Mouse (Mus musculus) neural tube, embryonic 13.5 days (tissue): ENCODE results near the gene Rsbn1l. TPM values are rescaled to one million over a fixed set of nuclear protein-coding genes. Genes with fewer than 3 reads are reported as not detected.
A peak's percentile ranks its signal among the peaks of the same experiment; 100 is the strongest.

Experiments
- ATAC-seq: fragments of 200-750 bp; cut with Nextera tagmentation; 2 replicates; pipeline ENCODE4 v1.8.0; 2017; ENCODE audit warnings: low read depth, mild to moderate bottlenecking, moderate TSS enrichment, moderate library complexity
- H3K27ac ChIP-seq: fragments of 300-500 bp; sonication (generic); replicated peaks from 2 replicates; pipeline ENCODE4 v1.5.1; 2015; ENCODE audit warnings: moderate library complexity, mild to moderate bottlenecking, inconsistent platforms
- H3K27me3 ChIP-seq: fragments of 300-500 bp; sonication (generic); 2 replicates; pipeline ENCODE4 v1.6.1; 2015; ENCODE audit warnings: mild to moderate bottlenecking, inconsistent platforms
- H3K36me3 ChIP-seq: fragments of 300-500 bp; sonication (generic); 2 replicates; pipeline ENCODE4 v1.6.1; 2015; ENCODE audit warnings: mild to moderate bottlenecking, inconsistent platforms
- H3K4me1 ChIP-seq: fragments of 300-500 bp; sonication (generic); replicated peaks from 2 replicates; pipeline ENCODE4 v1.6.1; 2015; ENCODE audit warnings: inconsistent platforms
- H3K4me2 ChIP-seq: fragments of 300-500 bp; sonication (generic); 2 replicates; pipeline ENCODE4 v1.6.1; 2015; ENCODE audit warnings: inconsistent platforms, mild to moderate bottlenecking, moderate library complexity
- H3K4me3 ChIP-seq: fragments of 300-500 bp; sonication (generic); 2 replicates; pipeline ENCODE4 v1.5.1; 2015; ENCODE audit warnings: mild to moderate bottlenecking, inconsistent platforms
- H3K9ac ChIP-seq: fragments of 300-500 bp; sonication (generic); 2 replicates; pipeline ENCODE4 v1.6.1; 2015; ENCODE audit warnings: moderate library complexity, mild to moderate bottlenecking, inconsistent platforms
- H3K9me3 ChIP-seq: fragments of 300-500 bp; sonication (generic); 2 replicates; pipeline ENCODE4 v1.6.1; 2016; ENCODE audit warnings: inconsistent platforms
- WGBS: fragments of 180-500 bp; shearing (Covaris S2); methylation state at CpG from one replicate; pipeline ENCODE4 v1.1.7; 2015; 5-methylcytosine and 5-hydroxymethylcytosine counted together
- polyA plus RNA-seq: library from polyadenylated mRNA; unstranded; fragments of >200 nt; fragmentation: Nextera tagmentation; extraction: Ambion mirVana; gene quantifications from 2 replicates; pipeline ENCODE4 v1.2.1, GENCODE M21; 2015

The Rsbn1l gene
- polyA plus RNA-seq, 1 experiment from 2014 or later = 6.2 TPM

DNA sequence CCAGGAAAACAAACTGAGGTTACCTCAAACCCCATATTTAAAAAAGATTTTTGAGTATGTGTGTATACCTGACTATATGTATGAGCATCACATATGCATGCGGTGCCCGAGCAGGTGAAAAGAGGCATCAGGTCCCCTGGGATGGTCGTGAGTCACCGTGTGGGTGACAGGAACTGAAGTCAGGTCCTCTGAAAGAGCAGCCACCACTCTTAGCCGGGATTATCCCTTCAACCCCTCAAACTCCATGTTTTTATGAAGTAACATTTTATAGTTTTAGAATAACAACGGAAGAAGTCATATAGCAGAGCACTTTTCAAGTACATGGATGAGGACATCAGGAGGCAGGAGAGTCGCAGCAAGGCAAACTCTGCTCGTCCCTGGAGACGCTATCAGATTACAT is 12.3 kb upstream of the Rsbn1l start:
- H3K9me3 ChIP-seq = no peaks in the 10 kb centered on the region
- no peak overlapping the region for H3K9ac ChIP-seq
- 71% methylated on average over 9 of the region's 9 CpGs for WGBS
- no peaks in the 10 kb centered on the region for H3K27me3 ChIP-seq
- no peak overlapping the region for H3K27ac ChIP-seq
- H3K4me2 ChIP-seq = no peak overlapping the region
- H3K4me1 ChIP-seq = 0 out of 2 replicates have a peak, but pooled peaks cover 6% of the 10 kb centered on the region
- ATAC-seq = no peak
- H3K4me3 ChIP-seq = no peak overlapping the region
- H3K36me3 ChIP-seq = no peaks in the 10 kb centered on the region

DNA sequence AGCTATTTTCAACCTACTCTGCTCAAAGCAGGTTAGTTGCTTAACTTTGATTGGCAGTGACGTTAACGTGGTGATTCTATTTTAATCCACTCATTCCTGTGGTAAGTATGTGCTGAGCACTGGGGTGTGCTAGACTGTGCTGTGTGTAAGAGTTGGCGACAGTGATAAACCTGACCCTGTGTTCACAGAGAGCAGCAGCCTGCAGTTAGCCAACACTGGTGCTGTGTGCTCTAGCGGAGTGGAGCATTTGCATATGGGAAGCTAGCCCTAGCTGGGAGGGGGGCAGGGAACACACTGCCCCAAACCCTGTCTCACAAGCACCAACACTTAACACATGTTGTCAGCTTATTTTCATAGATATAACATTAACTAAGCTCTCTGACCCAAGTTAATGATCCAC is 11.7 kb upstream of the Rsbn1l start:
- H3K9ac ChIP-seq = no peak overlapping the region
- H3K27me3 ChIP-seq = no peaks in the 10 kb centered on the region
- H3K4me1 ChIP-seq = 0 out of 2 replicates have a peak, but pooled peaks cover 6% of the 10 kb centered on the region
- H3K36me3 ChIP-seq = no peaks in the 10 kb centered on the region
- 54% methylated on average over 4 of the region's 4 CpGs for WGBS
- H3K4me3 ChIP-seq = no peak overlapping the region
- H3K4me2 ChIP-seq = no peak overlapping the region
- H3K27ac ChIP-seq = 0 out of 2 replicates have a peak overlapping the region, but pooled peaks have one; percentile 6
- H3K9me3 ChIP-seq = no peaks in the 10 kb centered on the region
- peak; percentile 78 for ATAC-seq

DNA sequence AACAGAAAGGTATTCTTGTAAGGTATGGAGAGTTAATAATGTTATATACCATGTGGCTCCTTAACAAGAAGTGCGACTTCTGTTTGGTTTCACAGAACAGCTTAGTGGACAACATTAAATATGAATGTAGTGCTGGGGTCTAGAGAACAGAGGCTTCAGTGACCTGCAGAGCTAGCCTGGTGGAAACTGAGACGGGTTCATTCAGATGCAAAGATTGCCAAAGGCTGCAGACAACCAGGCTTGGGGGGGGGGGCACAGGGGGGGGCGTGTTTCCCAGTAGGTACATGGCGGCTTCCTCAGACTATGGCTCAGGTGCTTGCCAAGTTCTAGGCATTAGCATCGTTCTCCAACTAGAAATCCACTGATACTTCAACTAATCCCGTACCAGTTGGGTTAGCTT is 8.2 kb upstream of the Rsbn1l start:
- H3K4me2 ChIP-seq = no peak overlapping the region
- H3K27me3 ChIP-seq = no peaks in the 10 kb centered on the region
- no peak overlapping the region for H3K27ac ChIP-seq
- no peak overlapping the region for H3K4me3 ChIP-seq
- H3K4me1 ChIP-seq = 0 out of 2 replicates have a peak, but pooled peaks cover 6% of the 10 kb centered on the region
- no peak for ATAC-seq
- H3K9ac ChIP-seq = no peak overlapping the region
- H3K9me3 ChIP-seq = no peaks in the 10 kb centered on the region
- no peaks in the 10 kb centered on the region for H3K36me3 ChIP-seq
- WGBS = 72% methylated on average over 6 of the region's 6 CpGs

DNA sequence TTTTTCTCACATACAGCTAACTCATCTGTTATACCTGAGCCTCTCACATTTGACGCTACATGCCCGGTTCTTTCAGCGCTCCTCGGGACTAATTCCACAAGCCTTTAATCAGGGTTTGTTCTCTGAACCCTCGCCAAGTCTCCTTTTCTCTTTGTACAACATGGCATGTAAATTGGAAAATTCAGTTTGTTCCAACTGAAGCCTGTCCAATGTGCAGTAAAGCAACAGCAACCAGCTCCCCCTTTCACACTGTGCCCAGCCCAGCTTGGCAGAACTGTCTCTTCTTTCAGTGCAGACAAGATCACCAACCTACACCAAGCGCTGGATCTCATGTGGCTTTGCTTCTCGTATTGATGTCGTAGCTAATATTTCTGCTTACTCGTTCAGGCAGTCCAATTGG is 7.1 kb upstream of the Rsbn1l start:
- no peak for ATAC-seq
- Histone ChIP-seq H3K4me2 (no peak overlapping the region), H3K27me3 (no peaks in the 10 kb centered on the region), H3K27ac (no peak overlapping the region), H3K36me3 (no peaks in the 10 kb centered on the region), H3K9me3 (no peaks in the 10 kb centered on the region), H3K4me3 (no peak overlapping the region), H3K9ac (no peak overlapping the region), H3K4me1 (no peaks in the 10 kb centered on the region)
- WGBS = 83% methylated on average over 9 of the region's 9 CpGs

DNA sequence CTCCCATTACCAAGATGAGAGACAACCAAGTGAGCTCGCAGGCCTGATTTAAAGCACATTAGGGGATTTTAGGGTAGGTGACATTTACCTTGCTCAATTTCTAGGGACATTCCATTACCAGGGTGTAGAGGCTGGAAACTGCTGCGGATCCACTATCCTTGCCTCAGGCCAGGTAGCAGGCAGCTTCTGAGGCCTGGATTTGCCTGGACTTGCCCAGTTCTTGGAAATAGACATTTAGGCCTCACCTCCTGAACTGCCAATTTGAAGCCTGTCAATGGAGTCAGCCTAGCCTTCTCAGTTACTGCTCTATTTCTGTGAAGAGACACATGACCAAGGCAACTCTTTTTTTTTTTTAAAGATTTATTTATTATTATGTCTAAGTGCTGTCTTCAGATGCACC is 4.7 kb upstream of the Rsbn1l start:
- Histone ChIP-seq H3K27ac (no peak overlapping the region), H3K36me3 (peaks cover 5% of the 10 kb centered on the region; the same call in 1 of the 2 replicates), H3K4me3 (no peak overlapping the region), H3K9me3 (no peaks in the 10 kb centered on the region; the same call in 1 of the 2 replicates), H3K4me2 (no peak overlapping the region), H3K4me1 (no peaks in the 10 kb centered on the region), H3K9ac (no peak overlapping the region), H3K27me3 (no peaks in the 10 kb centered on the region)
- 89% methylated on average over 2 of the region's 2 CpGs for WGBS
- no peak for ATAC-seq

DNA sequence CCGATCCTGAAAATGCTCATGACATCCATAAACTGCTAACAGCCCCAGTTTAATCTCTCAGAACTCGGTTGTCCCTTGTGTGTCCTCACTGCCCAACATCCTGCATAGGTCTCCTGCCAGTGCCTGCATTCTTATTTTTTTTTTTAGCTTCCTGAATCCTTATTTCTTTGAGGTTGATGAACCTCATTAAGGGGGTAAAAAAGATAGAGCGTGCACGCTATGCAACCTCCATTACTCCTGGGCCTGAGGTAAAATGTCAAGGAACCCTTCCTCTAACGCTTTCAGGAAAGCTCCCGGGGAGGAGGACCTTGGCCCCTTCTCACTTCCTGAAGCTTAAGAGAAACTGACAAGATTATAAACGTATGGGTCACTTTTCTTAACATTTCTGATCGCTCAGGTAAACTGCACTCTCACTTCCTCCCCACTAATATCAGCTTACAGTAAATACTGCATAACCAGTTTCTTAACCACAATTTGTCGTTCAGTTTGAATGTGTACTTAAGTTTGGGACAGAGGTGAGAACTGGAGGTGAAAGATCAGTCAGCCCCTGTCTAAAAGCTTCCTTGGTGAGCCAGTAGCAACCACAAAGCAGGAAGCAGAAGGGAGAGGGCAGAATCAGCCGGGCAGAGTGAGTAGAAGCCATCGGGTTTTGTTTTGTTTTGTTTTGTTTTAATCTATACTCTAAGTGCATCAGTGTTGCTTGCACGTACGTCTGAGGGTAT is 923 bp downstream of the Rsbn1l start:
- H3K4me3 ChIP-seq = no peak overlapping the region
- H3K4me1 ChIP-seq = peaks cover 13% of the 10 kb centered on the region
- H3K4me2 ChIP-seq = no peak overlapping the region
- no peaks in the 10 kb centered on the region; the same call in 1 of the 2 replicates for H3K9me3 ChIP-seq
- no peaks in the 10 kb centered on the region for H3K27me3 ChIP-seq
- peaks cover 5% of the 10 kb centered on the region; the same call in 1 of the 2 replicates for H3K36me3 ChIP-seq
- H3K27ac ChIP-seq = no peak overlapping the region
- ATAC-seq = no peak
- 69% methylated on average over 13 of the region's 13 CpGs for WGBS
- no peak overlapping the region for H3K9ac ChIP-seq

DNA sequence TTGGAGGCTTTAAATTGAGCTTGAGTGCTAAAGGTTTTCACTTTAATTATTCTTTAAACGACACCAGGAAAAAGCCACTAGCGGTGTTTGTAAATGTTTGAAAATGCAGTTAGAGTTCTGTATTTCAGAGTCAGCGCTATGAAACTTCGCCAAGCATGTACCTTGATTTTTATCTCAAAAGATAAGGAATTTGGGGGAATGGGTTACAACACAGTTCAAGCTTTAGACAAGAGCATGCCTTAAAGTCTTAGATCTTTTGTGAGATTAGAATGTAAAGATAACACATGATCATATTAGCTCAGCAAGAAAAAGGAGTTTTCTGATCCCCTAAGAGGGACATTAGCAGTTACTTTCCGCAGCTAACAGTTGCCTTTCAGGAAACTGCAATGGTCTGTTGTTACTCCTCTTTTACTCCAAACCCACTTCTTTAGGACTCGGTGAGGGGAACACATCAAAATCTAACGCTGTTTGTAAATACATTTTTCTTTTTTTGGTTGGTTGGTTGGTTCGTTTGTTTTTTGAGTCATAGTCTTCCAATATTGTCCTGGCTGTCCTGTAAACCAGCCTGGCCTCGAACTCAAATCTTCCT is 3.8 kb downstream of the Rsbn1l start:
- 24% methylated on average over 9 of the region's 9 CpGs for WGBS

DNA sequence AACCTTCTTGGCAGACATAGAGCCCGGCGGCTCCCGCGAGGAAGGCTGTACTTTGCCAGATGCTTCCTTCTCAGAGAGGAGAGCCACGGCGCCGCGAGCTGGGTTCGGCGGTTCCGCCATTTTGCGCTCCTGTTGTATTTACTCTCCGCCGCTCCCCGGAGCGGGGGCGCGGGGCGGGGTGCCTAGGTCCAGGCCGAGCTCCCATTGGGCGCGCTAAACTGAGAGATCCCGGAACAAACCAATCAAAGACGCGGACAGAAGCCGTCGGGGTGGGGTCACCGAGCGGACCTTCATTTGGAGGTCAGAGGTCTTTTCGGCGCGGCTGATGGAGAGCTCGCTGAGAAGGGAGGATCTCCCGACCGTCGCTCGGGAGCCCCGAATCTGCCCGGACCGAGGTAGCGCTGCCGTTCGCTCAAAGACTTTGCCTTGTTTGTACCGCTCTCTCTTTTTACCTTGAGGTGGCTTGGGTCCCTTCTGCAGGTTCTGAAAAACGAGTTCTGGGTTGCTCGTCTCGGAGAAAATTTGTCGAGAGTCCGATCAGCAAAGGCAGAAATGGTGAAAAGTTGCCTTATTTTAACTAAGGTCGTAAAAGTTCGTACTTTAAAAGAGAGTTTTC is 4.4 kb downstream of the Rsbn1l start:
- Histone ChIP-seq H3K36me3 (peaks cover 2% of the 10 kb centered on the region; the same call in 1 of the 2 replicates), H3K9ac (peak overlapping the region; percentile 94), H3K27ac (peak overlapping the region; percentile 99), H3K9me3 (no peaks in the 10 kb centered on the region; the same call in 1 of the 2 replicates), H3K27me3 (no peaks in the 10 kb centered on the region), H3K4me3 (peak overlapping the region; percentile 95), H3K4me2 (peak overlapping the region; percentile 77), H3K4me1 (peaks cover 27% of the 10 kb centered on the region)
- under 1% methylated on average over 48 of the region's 51 CpGs for WGBS
- peak; percentile 99 for ATAC-seq

More for the DNA sequence above, 3.8 kb downstream of the Rsbn1l start:
- Histone ChIP-seq H3K36me3 (peaks cover 5% of the 10 kb centered on the region; the same call in 1 of the 2 replicates), H3K9me3 (no peaks in the 10 kb centered on the region; the same call in 1 of the 2 replicates), H3K27ac (peak overlapping the region; percentile 99; the same call in 1 of the 2 replicates), H3K4me2 (peak overlapping the region; percentile 77), H3K27me3 (no peaks in the 10 kb centered on the region), H3K9ac (peak overlapping the region; percentile 94), H3K4me3 (peak overlapping the region; percentile 95), H3K4me1 (peaks cover 27% of the 10 kb centered on the region)
- ATAC-seq = no peak

DNA sequence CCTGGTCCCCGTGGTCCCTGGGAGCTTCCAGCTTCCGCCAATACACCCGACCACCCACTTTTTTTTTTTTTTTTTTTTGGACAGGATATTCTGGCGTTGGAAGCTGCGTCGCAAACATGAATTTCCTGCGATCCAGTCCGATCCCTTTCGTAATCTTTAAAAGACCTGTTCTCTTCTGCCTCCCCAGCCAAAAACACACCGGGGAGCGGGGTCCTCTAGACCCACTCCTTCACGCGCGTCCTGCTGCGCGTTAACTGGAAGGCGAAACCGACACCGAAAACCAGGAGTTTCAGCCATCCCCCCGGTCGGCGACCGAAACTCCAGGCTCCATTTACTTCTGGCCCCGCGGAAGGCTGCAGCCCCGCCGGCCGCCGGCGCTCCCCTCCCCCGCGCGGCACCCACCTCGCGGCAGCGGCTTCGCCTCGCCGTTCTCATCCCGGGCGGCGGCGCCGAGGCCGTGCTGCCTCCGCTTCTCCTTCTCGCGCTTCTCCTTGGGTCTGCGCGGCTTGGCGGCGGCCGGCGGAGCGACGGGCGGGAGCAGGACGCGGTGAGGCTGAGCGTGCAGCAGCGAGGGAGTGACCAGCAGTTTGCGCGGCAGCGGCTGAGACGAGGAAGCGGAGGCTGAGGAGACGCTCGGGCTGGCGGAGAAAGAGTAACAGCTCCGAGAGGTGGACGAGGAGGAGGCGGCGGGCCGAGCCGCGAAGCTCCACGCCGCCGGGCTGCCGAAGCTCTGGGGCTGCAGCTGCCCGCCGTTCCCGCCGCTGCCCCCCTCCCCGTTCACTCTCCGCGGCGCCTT is 5.1 kb downstream of the Rsbn1l start:
- peak; percentile 83 for ATAC-seq
- H3K4me3 ChIP-seq = peak overlapping the region; percentile 95
- peak overlapping the region; percentile 77 for H3K4me2 ChIP-seq
- peaks cover 27% of the 10 kb centered on the region for H3K4me1 ChIP-seq
- H3K27ac ChIP-seq = peak overlapping the region; percentile 99
- no peaks in the 10 kb centered on the region for H3K27me3 ChIP-seq
- H3K9me3 ChIP-seq = no peaks in the 10 kb centered on the region
- H3K9ac ChIP-seq = peak overlapping the region; percentile 94
- WGBS = 2% methylated on average over 82 of the region's 88 CpGs
- H3K36me3 ChIP-seq = no peaks in the 10 kb centered on the region

DNA sequence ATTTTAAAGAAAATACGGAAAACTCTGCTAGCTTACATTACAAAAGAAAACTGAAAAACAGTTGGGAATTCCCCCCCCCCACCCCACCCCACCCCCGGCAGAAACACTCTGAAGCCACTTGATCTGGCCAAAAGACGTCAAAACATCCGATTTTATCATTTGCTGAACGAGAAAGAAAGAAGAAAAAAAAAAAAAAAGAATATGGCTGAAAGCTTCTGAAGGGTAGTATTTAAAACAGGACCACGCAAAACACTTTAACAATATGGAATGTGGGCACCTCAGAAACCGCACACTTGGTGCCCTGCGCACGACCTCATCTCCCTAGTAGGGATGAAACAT is 5.7 kb downstream of the Rsbn1l start:
- under 1% methylated on average over 9 of the region's 9 CpGs for WGBS
- Histone ChIP-seq H3K36me3 (no peaks in the 10 kb centered on the region), H3K4me2 (peak overlapping the region; percentile 77), H3K27ac (peak overlapping the region; percentile 99), H3K9me3 (no peaks in the 10 kb centered on the region), H3K4me1 (peaks cover 31% of the 10 kb centered on the region), H3K27me3 (no peaks in the 10 kb centered on the region), H3K4me3 (peak overlapping the region; percentile 95), H3K9ac (peak overlapping the region; percentile 94)
- ATAC-seq = 0 out of 2 replicates have a peak, but pooled peaks have one; percentile 33

DNA sequence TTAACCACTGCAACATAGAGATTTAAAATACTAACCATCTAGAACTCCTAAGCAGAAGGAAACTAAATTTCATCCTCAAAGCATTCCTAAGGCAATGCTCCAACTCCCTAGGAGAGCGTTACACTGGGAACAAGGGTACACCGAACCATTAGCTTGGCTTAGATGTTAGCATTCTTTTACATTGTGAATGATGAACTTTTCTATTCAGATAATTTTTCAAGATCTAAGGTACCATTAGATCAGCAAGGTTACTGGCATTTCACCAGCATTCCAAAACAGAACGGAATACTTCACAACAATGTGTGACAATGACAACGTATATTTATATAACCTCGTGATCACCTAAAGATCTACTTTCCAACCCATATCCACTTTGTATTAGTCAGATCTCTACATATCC is 6.1 kb downstream of the Rsbn1l start:
- 9% methylated on average over 5 of the region's 5 CpGs for WGBS
- Histone ChIP-seq H3K4me3 (peak overlapping the region; percentile 95), H3K9ac (peak overlapping the region; percentile 94)

More for the DNA sequence above, 6.1 kb downstream of the Rsbn1l start:
- no peaks in the 10 kb centered on the region for H3K9me3 ChIP-seq
- no peak for ATAC-seq
- peaks cover 35% of the 10 kb centered on the region for H3K4me1 ChIP-seq
- H3K27ac ChIP-seq = no peak overlapping the region
- H3K4me2 ChIP-seq = peak overlapping the region; percentile 77
- H3K36me3 ChIP-seq = no peaks in the 10 kb centered on the region
- H3K27me3 ChIP-seq = no peaks in the 10 kb centered on the region
